Mouse (Mus musculus) layer of hippocampus, adult 8-10 months (tissue): ENCODE measurements around the gene Nat8f4. TPM values are rescaled to one million over a fixed set of nuclear protein-coding genes. Genes with fewer than 3 reads are reported as not detected.
A peak's percentile ranks its signal among the peaks of the same experiment; 100 is the strongest.
"Not testable (repeated sequence)": the region's sequence is repeated elsewhere in the genome, so short reads cannot be mapped to it uniquely, and the experiment has no call there.

ENCODE experiments used
- DNase-seq, 2 experiments: peaks; one replicate each; pipeline ENCODE4 v3.0.0; 2022; ENCODE audit warnings: low spot score in 2 of 2
- total RNA-seq, 4 experiments: library from RNA; stranded (reverse); gene quantifications; 2 replicates each; pipeline ENCODE4 v1.2.4; 2022

The Nat8f4 gene
- 1 to 10 TPM; 6.0 to 10.0 (median 8.9) TPM for total RNA-seq

DNA sequence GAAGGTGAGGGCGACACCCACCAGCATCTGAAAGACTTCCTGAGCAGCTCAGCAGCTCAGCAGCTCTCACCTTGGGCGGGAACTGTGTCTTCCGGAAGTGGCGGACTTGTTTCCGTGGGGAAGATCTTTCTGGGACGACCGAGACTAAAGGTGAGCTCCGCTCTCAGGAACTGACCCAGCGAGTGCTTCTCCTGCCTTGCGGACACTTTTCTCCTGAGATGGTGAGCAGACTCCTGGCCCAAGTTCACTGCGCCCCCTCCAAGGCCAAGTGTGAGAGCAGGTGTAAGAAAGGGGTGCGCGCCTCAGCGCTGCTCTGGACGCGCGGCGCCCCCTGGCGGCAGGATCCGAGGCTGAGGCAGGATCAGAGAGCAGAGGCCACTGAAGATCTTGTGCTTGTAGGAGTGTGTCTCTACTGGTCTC, at the start of gene Nat8f4:
TSS of gene Nat8f4 (minus strand) at position 243 of the 420 bp plus-strand sequence.
- peak; percentile 80 to 88 for DNase-seq

GRCm38 (mm10) chr6:85948549-85948948, 43.9 kb upstream of the Nat8f4 start:
- DNase-seq = peak in 1 of 2 experiments; percentile 24

DNA sequence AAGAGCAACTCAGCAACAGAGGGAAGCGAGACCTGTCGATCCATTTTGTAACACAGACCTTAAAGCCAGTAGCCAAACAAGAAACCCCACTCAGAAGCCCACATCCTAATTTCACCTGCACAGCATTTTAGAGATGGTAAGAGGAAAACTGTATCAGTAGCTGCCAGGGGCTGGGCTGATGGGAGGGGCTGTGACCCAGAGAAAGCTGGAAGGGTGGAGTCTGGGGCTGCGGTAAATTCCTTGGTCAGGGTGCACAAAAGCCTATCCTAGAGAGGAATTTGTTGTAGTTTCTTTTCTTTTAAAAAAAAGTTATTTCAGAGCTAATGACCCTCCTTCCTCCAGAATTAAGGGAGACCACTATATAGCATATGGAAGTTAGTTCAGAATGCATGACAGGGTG, 37.8 kb upstream of the Nat8f4 start:
- no peak for DNase-seq

GRCm38 (mm10) chr6:85938701-85939100, 34.0 kb upstream of the Nat8f4 start:
- no peak for DNase-seq

DNA sequence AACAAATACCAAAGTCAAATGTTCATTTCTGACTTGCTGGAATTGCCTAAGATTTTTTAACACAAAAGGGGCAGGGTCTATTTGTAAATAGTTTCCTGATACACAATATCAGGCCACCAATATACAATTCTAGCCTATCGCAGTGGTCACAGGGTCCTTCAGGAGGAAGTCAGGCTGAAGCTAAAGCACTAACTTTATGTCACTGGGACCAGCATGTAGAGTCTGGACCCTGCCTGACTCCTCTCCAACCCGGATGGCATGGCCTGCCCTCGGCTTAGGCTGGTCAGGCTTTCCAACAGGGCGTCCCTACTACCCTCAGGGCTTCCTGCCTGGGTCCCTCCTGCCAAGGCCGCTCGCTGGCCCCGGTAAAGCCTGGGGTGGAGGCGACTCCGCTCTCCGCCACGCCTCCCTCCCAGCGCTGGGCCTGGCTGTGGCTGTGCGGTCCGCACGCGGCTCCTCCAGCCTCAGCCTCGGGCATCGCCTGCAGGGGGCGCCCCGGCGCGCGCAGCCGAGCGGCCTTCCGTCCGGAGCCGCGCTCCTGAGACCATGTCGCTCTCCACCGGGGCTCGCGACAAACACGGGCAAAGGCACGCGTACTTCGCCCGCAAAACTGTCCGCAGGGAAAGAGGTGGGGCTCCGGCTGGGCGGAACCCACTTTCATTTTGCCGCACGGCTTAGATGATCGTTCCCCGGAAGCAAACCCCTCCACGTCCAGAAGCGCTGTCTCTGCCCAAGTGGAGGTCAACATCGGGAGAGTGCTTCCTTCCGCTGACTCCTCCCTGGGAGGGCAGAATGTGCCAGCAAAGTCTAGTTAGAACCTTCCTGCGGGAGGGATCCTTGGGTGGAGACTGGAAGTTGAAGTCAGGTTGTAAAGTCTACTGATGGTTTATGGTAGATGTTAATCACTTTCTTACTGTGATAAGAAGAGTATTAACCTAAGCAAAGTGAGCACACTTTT, 32.1 kb upstream of the Nat8f4 start:
- peak; percentile 72 to 73 for DNase-seq

DNA sequence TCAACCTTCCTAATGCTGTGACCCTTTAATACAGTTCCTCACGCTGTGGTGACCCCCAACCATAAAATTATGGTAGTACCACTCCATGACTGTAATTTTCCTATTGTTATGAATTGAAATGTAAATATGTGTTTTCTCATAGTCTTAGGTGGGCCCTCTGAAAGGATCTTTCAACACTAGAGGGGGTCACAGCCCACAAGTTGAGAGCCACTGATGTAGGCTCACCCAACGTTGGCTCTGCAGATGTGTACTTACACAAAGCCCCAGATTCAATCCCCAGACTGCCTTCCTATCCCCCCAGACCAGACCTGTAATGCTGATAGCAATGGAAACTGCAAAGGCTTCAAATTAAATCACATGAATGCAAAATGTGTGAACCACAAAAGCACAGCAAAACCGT, 31.0 kb upstream of the Nat8f4 start:
- DNase-seq = no peak

- DNase-seq = no peak
These were observed 29.4 kb upstream of the Nat8f4 start for GRCm38 (mm10) chr6:85934047-85934446.

GRCm38 (mm10) chr6:85929312-85929711, 24.6 kb upstream of the Nat8f4 start:
- DNase-seq = no peak

DNA sequence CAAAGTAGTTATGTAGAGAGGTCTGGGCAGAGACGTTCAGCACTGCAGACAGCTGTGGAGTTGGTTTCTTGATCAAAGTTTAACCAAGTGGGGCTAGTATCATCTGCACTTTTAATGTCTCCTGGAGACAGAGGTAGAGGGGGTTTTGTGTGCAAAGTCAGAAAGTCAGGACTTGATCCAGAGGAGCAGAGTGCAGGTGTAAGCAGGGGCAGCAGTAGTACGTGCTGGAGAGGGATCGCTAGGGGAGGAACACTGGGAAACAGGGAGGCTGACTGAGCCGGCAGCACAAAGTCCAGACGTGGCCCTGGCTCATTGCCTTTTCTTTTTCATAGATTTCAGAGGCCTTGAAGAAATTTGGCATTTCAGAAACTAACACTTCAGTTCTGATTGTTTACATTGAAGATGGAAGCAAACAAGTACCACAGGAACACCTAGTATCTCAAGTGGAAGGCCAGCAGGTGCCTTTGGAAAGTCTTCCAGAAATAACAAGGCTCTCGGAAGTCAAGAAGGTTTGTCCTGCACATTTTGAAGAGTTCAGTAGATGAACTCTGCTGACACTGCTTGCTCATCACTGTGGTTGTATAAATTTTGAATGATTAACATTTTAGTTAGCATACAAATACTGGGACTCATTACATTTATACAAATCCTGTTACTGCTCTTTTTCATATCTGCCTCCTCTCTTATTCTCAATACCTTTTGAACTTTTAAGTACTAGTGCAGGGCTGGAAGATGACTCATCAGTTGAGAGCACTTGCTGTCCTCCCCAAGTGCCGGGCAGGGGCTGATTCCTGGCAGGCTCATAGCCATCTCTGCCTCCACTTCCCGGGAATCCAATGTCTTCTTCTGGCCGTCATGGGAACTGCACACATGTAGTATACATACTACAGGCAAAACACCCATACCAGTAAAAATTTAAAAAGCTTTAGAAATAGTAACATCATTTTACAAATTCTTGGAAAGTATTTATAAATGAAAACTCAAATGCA, 23.1 kb upstream of the Nat8f4 start:
- DNase-seq = no peak

DNA sequence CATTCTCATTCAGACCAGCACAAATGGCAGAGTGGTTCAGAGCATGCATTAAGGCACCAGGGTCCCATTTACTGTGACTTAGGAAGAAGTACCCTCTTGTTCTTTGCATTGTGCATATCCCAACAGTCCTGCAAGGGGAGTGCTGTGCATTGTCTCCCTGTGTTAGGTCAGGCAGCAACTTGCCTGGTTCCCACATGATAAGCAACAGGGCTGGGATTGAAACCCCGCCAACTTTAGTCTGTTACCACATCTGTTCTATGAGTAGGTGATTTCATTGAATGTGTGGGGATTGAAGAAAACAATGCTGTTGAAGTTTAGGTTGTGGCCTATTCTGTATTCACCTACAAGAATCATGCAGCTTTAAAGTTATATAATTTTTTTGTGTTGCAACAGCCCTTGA, 22.0 kb upstream of the Nat8f4 start:
- DNase-seq = no peak

- DNase-seq = no peak
These were observed 19.0 kb upstream of the Nat8f4 start for GRCm38 (mm10) chr6:85923643-85924042.

DNA sequence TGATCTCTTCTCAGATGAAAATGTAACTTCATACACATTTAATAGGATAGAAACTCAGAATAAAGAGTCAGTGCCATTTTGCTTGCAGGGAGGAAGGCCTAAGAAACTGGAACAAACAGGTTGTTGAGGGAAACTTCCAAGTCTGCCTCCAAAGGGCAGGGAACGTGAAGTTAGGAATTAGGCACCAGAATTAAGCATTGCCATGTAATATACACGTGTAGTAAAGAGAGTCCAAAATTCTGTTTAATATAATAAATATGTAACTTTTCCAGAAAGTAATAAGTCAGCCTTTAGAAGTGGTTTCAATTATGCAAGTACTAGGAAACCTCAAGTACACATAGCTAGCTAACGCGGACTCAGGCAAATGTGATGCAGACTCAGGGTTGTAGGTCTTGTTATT, 14.7 kb upstream of the Nat8f4 start:
- DNase-seq = no peak

- not testable (repeated sequence) for DNase-seq
These were observed 13.7 kb upstream of the Nat8f4 start for GRCm38 (mm10) chr6:85918341-85918740.

- DNase-seq = no peak
These were observed 11.9 kb upstream of the Nat8f4 start for GRCm38 (mm10) chr6:85916596-85916995.

DNA sequence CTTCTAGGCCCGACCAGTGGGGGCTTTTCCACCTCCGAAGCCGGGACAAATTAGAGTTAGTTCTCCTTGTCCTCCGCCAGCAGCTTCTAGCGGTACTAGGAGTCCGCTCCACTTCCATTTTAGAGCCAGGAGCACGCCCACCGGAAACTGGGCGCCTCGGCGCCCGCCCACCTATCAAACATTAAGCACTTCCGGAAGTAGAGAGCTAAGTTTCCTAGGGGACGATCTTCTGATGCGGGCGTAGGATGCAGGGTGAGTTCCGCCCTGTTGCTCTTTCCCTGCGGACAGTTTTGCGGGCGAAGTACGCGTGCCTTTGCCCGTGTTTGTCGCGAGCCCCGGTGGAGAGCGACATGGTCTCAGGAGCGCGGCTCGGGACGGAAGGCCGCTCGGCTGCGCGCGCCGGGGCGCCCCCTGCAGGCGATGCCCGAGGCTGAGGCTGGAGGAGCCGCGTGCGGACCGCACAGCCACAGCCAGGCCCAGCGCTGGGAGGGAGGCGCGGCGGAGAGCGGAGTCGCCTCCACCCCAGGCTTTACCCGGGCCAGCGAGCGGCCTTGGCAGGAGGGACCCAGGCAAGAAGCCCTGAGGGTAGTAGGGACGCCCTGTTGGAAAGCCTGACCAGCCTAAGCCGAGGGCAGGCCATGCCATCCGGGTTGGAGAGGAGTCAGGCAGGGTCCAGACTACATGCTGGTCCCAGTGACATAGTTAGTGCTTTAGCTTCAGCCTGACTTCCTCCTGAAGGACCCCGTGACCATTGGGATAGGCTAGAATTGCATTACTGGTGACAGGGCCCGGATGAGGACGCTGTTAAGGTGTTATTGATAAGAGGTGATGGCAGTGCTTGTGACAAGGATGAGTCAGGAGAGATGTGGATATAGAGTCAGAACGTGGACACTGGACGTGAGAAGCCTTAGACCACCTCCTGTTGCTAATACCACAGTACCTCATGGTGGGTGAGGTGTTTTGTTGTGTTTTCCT, 11.1 kb upstream of the Nat8f4 start, which contains the start of gene Nat8f1:
TSS of gene Nat8f1 (minus strand) at position 149 of the 975 bp plus-strand sequence.
- DNase-seq = peak; percentile 88 to 91

DNA sequence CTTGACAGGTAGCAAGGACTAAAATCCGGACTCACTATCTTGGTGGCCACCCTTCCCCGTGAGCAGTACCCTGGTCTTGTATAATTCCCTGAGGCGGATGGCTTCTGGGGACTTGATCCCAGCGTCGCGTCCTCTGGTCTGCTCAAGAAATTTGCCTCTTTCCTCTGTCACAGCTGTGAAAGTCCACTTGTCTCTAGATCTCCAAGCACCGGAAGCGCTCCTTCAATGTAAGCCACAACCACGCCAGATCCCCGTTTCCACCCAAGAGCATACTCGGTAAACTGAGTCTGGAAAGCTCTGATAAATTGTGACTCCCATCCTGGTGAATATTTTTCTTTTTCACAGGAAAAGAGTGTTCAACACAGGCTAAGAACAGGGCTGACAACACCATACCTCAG, 10.5 kb upstream of the Nat8f4 start:
- peak in 1 of 2 experiments; percentile 27 for DNase-seq

- DNase-seq = no peak
These were observed 6.9 kb upstream of the Nat8f4 start, which contains the start of gene Tprkb for GRCm38 (mm10) chr6:85911587-85911986. TSS of gene Tprkb (plus strand) at chr6:85911865.

DNA sequence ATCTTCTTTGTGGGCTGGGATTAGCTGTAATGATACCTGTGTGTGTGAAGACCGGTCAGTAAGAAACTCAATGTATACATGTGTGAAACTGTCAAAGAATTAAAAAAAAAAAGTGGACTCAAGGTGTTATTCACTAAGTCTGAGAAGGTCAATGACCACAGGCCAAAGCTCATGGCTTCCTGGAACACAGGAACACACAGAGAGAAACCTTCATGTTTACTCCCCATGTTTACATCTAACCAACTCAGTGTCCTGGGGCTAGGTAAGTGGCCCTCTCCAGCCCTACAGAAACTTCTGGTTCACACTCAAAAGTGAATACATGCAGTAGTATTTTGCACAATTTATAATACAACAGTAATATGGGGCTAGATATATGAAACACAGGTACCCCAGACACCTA, 5.0 kb upstream of the Nat8f4 start:
- no peak for DNase-seq

DNA sequence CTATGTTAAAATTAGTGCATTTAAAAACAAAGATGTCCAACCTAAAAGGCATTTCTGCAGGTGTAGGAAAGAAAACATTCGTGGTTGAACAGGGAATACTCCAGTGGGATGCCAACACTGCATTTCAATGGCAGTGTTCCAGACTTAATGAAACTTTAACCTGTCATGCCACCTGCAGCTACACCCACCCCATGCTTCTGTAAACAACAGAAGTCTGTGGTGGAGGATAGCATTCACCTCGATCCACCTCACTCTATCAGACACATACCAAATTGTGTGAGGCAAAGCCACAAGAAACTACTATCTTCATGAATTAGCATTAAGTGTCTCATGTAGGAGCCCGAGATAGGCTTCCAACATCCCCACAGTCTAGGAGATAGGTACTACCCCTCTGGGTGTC, 3.7 kb upstream of the Nat8f4 start:
- no peak for DNase-seq

- peak; percentile 82 to 91 for DNase-seq
These were observed 2.2 kb upstream of the Nat8f4 start for GRCm38 (mm10) chr6:85906911-85907351.
